Mouse (Mus musculus) cerebellum, adult 2 months (tissue): ENCODE measurements around the gene Tgfb1i1. TPM values are rescaled to one million over a fixed set of nuclear protein-coding genes. Genes with fewer than 3 reads are reported as not detected.

ENCODE experiments used
- DNase-seq, 2 experiments: peaks; one replicate each; pipeline ENCODE4 v3.0.0; 2021
- H3K27ac ChIP-seq: fragments of 200-500 bp; 2 replicates; pipeline ENCODE4 v1.5.1; 2012; ENCODE audit warnings: low read length, control low read depth, inconsistent platforms; ENCODE audit not compliant: insufficient read depth
- H3K27me3 ChIP-seq: fragments of 200-500 bp; 2 replicates; pipeline ENCODE4 v1.6.1; 2012; ENCODE audit warnings: inconsistent platforms, mild to moderate bottlenecking, low read length, moderate library complexity; ENCODE audit not compliant: control insufficient read depth, insufficient read depth
- H3K4me1 ChIP-seq: fragments of 200-500 bp; 2 replicates; pipeline ENCODE4 v1.6.1; 2011; ENCODE audit warnings: low read length; ENCODE audit not compliant: control insufficient read depth, insufficient read depth
- H3K4me3 ChIP-seq: fragments of 200-500 bp; replicated peaks from 2 replicates; pipeline ENCODE3; 2011; ENCODE audit warnings: mild to moderate bottlenecking, low read depth, low read length, control low read depth; ENCODE audit not compliant: insufficient read depth
- CTCF ChIP-seq: fragments of 200-500 bp; IDR thresholded peaks from 2 replicates; pipeline ENCODE4 v1.5.1; 2011; ENCODE audit warnings: low read depth, mild to moderate bottlenecking, control low read depth, low read length, moderate library complexity, borderline replicate concordance; ENCODE audit not compliant: insufficient read depth
- POLR2A ChIP-seq: fragments of 200-500 bp; IDR thresholded peaks from 2 replicates; pipeline ENCODE4 v1.6.1; 2011; ENCODE audit warnings: low read length, control low read depth, borderline replicate concordance; ENCODE audit not compliant: insufficient read depth
- WGBS: fragments of 180-500 bp; shearing (Covaris S2); methylation state at CpG from one replicate; pipeline ENCODE4 v1.1.7; 2018; 5-methylcytosine and 5-hydroxymethylcytosine counted together
- polyA plus RNA-seq: library from polyadenylated mRNA; depleted of rRNA; stranded (reverse); fragments of >200 nt; gene quantifications from 2 replicates; pipeline ENCODE4 v1.2.3, GENCODE M21; 2012

The Tgfb1i1 gene
- polyA plus RNA-seq, 1 experiment: 10.8 TPM

- Histone ChIP-seq H3K27me3 (no peaks in the 10 kb centered on the region), H3K27ac (no peak overlapping the region), H3K4me1 (peaks cover 11% of the 10 kb centered on the region; the same call in 1 of the 2 replicates), H3K4me3 (no peak overlapping the region)
- TF ChIP-seq POLR2A (no peak), CTCF (no peak)
- no peak for DNase-seq
- 25% methylated on average over 5 of the region's 5 CpGs for WGBS
Measured at GRCm38 (mm10) chr7:128256783-128257334, 10.2 kb downstream of the Tgfb1i1 start.

- H3K4me1 ChIP-seq: peaks cover 11% of the 10 kb centered on the region
- no peak within 1 kb of the TSS for H3K4me3 ChIP-seq
- WGBS: 87% methylated on average over 6 of the region's 6 CpGs
- H3K27me3 ChIP-seq: no peaks in the 10 kb centered on the region
- no peak for DNase-seq
- TF ChIP-seq CTCF: no peak
- TF ChIP-seq POLR2A: no peak
- H3K27ac ChIP-seq: no peak within 1 kb of the TSS
Measured at GRCm38 (mm10) chr7:128265411-128265810, 18.8 kb downstream of the Tgfb1i1 start, which contains the start of gene Slc5a2. Slc5a2 (plus strand) TSS chr7:128265657.

- 80% methylated on average over 5 of the region's 5 CpGs for WGBS
Measured at GRCm38 (mm10) chr7:128266056-128266455, 19.4 kb downstream of the Tgfb1i1 start.

GRCm38 (mm10) chr7:128267391-128267790 lies 20.8 kb downstream of the Tgfb1i1 start:
- 75% methylated on average over 13 of the region's 13 CpGs for WGBS
- Histone ChIP-seq H3K27me3 (no peaks in the 10 kb centered on the region), H3K4me3 (no peak overlapping the region), H3K4me1 (peaks cover 26% of the 10 kb centered on the region), H3K27ac (no peak overlapping the region)
- DNase-seq: no peak
- TF ChIP-seq POLR2A (no peak), CTCF (no peak)

More at GRCm38 (mm10) chr7:128266056-128266455, 19.4 kb downstream of the Tgfb1i1 start:
- Histone ChIP-seq H3K27ac (no peak overlapping the region), H3K4me1 (peaks cover 16% of the 10 kb centered on the region), H3K4me3 (no peak overlapping the region), H3K27me3 (no peaks in the 10 kb centered on the region)
- no peak for DNase-seq
- TF ChIP-seq POLR2A (no peak), CTCF (no peak)

GRCm38 (mm10) chr7:128267813-128268212 lies 21.2 kb downstream of the Tgfb1i1 start:
- TF ChIP-seq POLR2A: no peak
- TF ChIP-seq CTCF: no peak
- H3K4me3 ChIP-seq: no peak overlapping the region
- no peak for DNase-seq
- H3K4me1 ChIP-seq: peaks cover 26% of the 10 kb centered on the region
- no peaks in the 10 kb centered on the region for H3K27me3 ChIP-seq
- H3K27ac ChIP-seq: no peak overlapping the region
- 56% methylated on average over 7 of the region's 7 CpGs for WGBS

GRCm38 (mm10) chr7:128270431-128270850 lies 23.8 kb downstream of the Tgfb1i1 start:
- no peaks in the 10 kb centered on the region for H3K27me3 ChIP-seq
- DNase-seq: peak; percentile 66 to 74
- H3K4me1 ChIP-seq: peaks cover 26% of the 10 kb centered on the region
- no peak overlapping the region for H3K4me3 ChIP-seq
- WGBS: 25% methylated on average over 13 of the region's 13 CpGs
- H3K27ac ChIP-seq: no peak overlapping the region
- TF ChIP-seq POLR2A: no peak
- no peak for TF ChIP-seq CTCF

GRCm38 (mm10) chr7:128271496-128271895 lies 24.9 kb downstream of the Tgfb1i1 start:
- 57% methylated on average over 9 of the region's 9 CpGs for WGBS
- no peak overlapping the region for H3K27ac ChIP-seq
- TF ChIP-seq CTCF: no peak
- DNase-seq: peak; percentile 36 to 52
- no peaks in the 10 kb centered on the region for H3K27me3 ChIP-seq
- H3K4me3 ChIP-seq: no peak overlapping the region
- H3K4me1 ChIP-seq: peaks cover 26% of the 10 kb centered on the region

- H3K4me1 ChIP-seq: peaks cover 10% of the 10 kb centered on the region
- no peak overlapping the region for H3K27ac ChIP-seq
- H3K27me3 ChIP-seq: no peaks in the 10 kb centered on the region
- H3K4me3 ChIP-seq: no peak overlapping the region
- no peak for DNase-seq
- WGBS: 69% methylated on average over 6 of the region's 6 CpGs
- TF ChIP-seq POLR2A: no peak
- TF ChIP-seq CTCF: no peak
Measured at GRCm38 (mm10) chr7:128276051-128276450, 29.4 kb downstream of the Tgfb1i1 start.
